Mouse (Mus musculus) embryonic facial prominence, embryonic 14.5 days (tissue): ENCODE results near the gene Sft2d1. TPM values are rescaled to one million over a fixed set of nuclear protein-coding genes. Genes with fewer than 3 reads are reported as not detected.

Source experiments
- ATAC-seq: fragments of 200-750 bp; cut with Nextera tagmentation; 2 replicates; pipeline ENCODE4 v1.8.0; 2017; ENCODE audit warnings: low read depth, moderate number of reproducible peaks, moderate TSS enrichment
- DNase-seq: peaks from one replicate; pipeline ENCODE4 v3.0.0-alpha.2; 2015; ENCODE audit warnings: low spot score
- H3K27ac ChIP-seq: fragments of 300-500 bp; sonication (generic); replicated peaks from 2 replicates; pipeline ENCODE4 v1.5.1; 2014; ENCODE audit warnings: low read depth, mild to moderate bottlenecking, low read length, moderate library complexity
- H3K27me3 ChIP-seq: fragments of 300-500 bp; sonication (generic); replicated peaks from 2 replicates; pipeline ENCODE4 v1.6.1; 2014; ENCODE audit warnings: low read length; ENCODE audit not compliant: control insufficient read depth, insufficient read depth
- H3K36me3 ChIP-seq: fragments of 300-500 bp; sonication (generic); 2 replicates; pipeline ENCODE4 v1.6.1; 2014; ENCODE audit warnings: low read length, mixed read lengths; ENCODE audit not compliant: control insufficient read depth, insufficient read depth
- H3K4me1 ChIP-seq: fragments of 300-500 bp; sonication (generic); 2 replicates; pipeline ENCODE4 v1.6.1; 2014; ENCODE audit warnings: antibody characterized with exemption, low read length; ENCODE audit not compliant: control insufficient read depth, insufficient read depth
- H3K4me2 ChIP-seq: fragments of 300-500 bp; sonication (generic); 2 replicates; pipeline ENCODE4 v1.6.1; 2014; ENCODE audit warnings: low read depth, mild to moderate bottlenecking, low read length, moderate library complexity, mixed read lengths
- H3K4me3 ChIP-seq: fragments of 300-500 bp; sonication (generic); 2 replicates; pipeline ENCODE4 v1.5.1; 2014; ENCODE audit warnings: low read depth, mild to moderate bottlenecking, low read length
- H3K9ac ChIP-seq: fragments of 300-500 bp; sonication (generic); 2 replicates; pipeline ENCODE4 v1.6.1; 2014; ENCODE audit warnings: low read depth, mild to moderate bottlenecking, low read length, moderate library complexity, mixed read lengths
- H3K9me3 ChIP-seq: fragments of 300-500 bp; sonication (generic); 2 replicates; pipeline ENCODE4 v1.6.1; 2016; ENCODE audit warnings: low read length; ENCODE audit not compliant: control insufficient read depth
- WGBS: fragments of 180-500 bp; shearing (Covaris S2); extraction: QIAGEN DNeasy Blood & Tissue Kit; methylation state at CpG from one replicate; pipeline ENCODE4 v1.1.7; 2014; 5-methylcytosine and 5-hydroxymethylcytosine counted together
- polyA plus RNA-seq: library from polyadenylated mRNA; unstranded; fragments of >200 nt; fragmentation: Nextera tagmentation; extraction: Ambion mirVana; gene quantifications from 2 replicates; pipeline ENCODE4 v1.2.1, GENCODE M21; 2014

Sft2d1 gene
- polyA plus RNA-seq, 1 experiment from 2014 or later: 72.2 TPM

DNA sequence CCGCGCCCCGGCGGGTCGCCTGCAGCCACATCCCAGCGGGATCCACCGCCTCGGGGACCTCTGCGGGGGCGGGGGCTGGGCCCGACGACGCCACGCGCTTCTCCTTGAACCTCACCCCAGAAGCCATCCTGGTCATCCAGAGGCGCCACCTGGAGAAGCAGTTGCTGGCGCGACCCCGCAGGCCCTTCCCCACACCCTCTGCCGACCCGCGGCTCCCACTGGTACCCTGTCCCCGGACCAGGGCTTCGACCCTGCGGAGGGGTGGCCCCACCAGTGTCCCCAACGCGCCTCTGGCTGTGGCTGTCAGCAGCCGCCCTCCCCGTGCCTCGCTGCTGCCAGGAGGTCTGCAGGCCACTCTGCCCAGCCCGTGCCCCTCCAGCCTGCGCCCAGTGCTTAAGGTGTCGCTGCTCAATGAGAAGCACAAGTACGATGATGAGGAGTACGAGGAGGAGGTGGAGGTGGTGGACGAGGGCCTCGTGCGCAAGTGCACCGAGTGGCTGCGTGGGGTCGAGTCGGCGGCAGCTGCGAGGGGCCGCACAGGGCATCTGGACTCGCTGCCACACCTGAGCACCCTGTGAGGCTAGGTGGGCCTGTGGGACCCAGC, 30.6 kb downstream of the Sft2d1 start:
- 27% methylated on average over 22 of the region's 46 CpGs for WGBS
- DNase-seq: no peak

DNA sequence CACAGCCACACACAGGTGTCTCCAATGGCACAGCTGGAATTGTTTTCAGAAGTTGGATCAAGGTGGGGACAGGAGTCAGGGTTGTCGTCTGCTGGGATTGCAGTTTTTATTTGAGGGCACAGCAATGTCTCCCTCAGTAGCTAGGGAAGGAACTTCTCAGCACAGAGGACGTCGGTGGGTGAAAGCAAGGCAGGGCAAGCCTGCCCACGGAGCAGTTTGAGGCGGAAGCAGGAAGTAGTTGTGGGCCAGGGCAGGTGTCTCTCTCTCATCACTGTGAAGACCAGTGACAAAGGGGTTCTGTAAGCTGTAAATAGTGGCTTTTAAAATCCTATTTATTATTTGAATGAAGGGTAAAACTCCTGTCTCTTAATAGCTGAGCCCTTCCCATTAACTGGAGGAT, 31.8 kb downstream of the Sft2d1 start:
- peaks cover 43% of the 10 kb centered on the region for H3K27me3 ChIP-seq

More for the DNA sequence above, 30.6 kb downstream of the Sft2d1 start:
- Histone ChIP-seq H3K9me3 (no peaks in the 10 kb centered on the region), H3K4me2 (peak overlapping the region; percentile 100), H3K4me3 (peak overlapping the region; percentile 62), H3K27me3 (peaks cover 43% of the 10 kb centered on the region), H3K27ac (no peak overlapping the region), H3K4me1 (peaks cover 6% of the 10 kb centered on the region), H3K9ac (peak overlapping the region; percentile 71), H3K36me3 (no peaks in the 10 kb centered on the region)
- peak; percentile 22; the same call in 1 of the 2 replicates for ATAC-seq

GRCm38 (mm10) chr17:8343416-8343815, 32.5 kb downstream of the Sft2d1 start:
- 52% methylated on average over 6 of the region's 6 CpGs for WGBS
- Histone ChIP-seq H3K4me2 (no peak overlapping the region), H3K4me1 (peaks cover 6% of the 10 kb centered on the region), H3K9ac (no peak overlapping the region), H3K27ac (no peak overlapping the region), H3K9me3 (no peaks in the 10 kb centered on the region), H3K4me3 (no peak overlapping the region), H3K27me3 (peaks cover 42% of the 10 kb centered on the region), H3K36me3 (no peaks in the 10 kb centered on the region)
- no peak for DNase-seq
- ATAC-seq: no peak

More for the DNA sequence above, 31.8 kb downstream of the Sft2d1 start:
- ATAC-seq (no peak), DNase-seq (no peak)
- Histone ChIP-seq H3K9ac (no peak overlapping the region), H3K27ac (no peak overlapping the region), H3K4me2 (no peak overlapping the region), H3K9me3 (no peaks in the 10 kb centered on the region), H3K36me3 (no peaks in the 10 kb centered on the region), H3K4me1 (peaks cover 6% of the 10 kb centered on the region), H3K4me3 (no peak overlapping the region)
- 56% methylated on average over 5 of the region's 5 CpGs for WGBS

- ATAC-seq (no peak), DNase-seq (no peak)
- no peaks in the 10 kb centered on the region for H3K4me1 ChIP-seq
- H3K9me3 ChIP-seq: no peaks in the 10 kb centered on the region
- H3K4me2 ChIP-seq: no peak overlapping the region
- H3K27ac ChIP-seq: no peak overlapping the region
- 74% methylated on average over 5 of the region's 5 CpGs for WGBS
- H3K27me3 ChIP-seq: no peaks in the 10 kb centered on the region
- no peak overlapping the region for H3K9ac ChIP-seq
- H3K36me3 ChIP-seq: no peaks in the 10 kb centered on the region
- H3K4me3 ChIP-seq: no peak overlapping the region
Observed at GRCm38 (mm10) chr17:8347765-8348285, 36.9 kb downstream of the Sft2d1 start.

DNA sequence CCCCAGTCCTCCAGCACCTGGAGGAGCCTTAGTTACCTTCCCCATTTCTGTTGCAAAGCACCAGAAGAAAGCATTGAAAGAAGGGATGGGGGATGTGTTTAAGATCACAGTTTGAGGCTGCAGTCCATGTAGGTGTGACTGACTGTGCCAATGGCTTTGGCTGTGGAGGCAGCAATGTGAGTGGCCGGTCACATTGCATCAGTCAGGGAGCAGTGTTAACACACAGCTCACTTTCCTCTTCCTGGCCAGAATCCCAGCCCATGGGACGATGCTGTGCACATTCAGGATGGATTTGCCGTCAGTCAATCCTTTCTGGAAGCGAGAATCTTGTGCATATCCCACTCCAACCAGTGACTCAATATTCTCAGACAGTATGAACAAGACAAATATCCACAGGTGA, 38.0 kb downstream of the Sft2d1 start:
- WGBS: 83% methylated on average over 4 of the region's 4 CpGs
- H3K9me3 ChIP-seq: no peaks in the 10 kb centered on the region
- DNase-seq: no peak
- H3K4me1 ChIP-seq: no peaks in the 10 kb centered on the region
- ATAC-seq: no peak
- no peak overlapping the region for H3K4me2 ChIP-seq
- H3K27me3 ChIP-seq: no peaks in the 10 kb centered on the region
- H3K36me3 ChIP-seq: no peaks in the 10 kb centered on the region
- H3K9ac ChIP-seq: no peak overlapping the region
- H3K4me3 ChIP-seq: no peak overlapping the region
- no peak overlapping the region for H3K27ac ChIP-seq

- H3K9ac ChIP-seq: no peak overlapping the region
- ATAC-seq: no peak
- no peaks in the 10 kb centered on the region for H3K9me3 ChIP-seq
- no peaks in the 10 kb centered on the region for H3K4me1 ChIP-seq
- 73% methylated on average over 7 of the region's 7 CpGs for WGBS
- no peak overlapping the region for H3K4me2 ChIP-seq
- DNase-seq: no peak
- H3K27me3 ChIP-seq: no peaks in the 10 kb centered on the region
- H3K36me3 ChIP-seq: no peaks in the 10 kb centered on the region
- H3K27ac ChIP-seq: no peak overlapping the region
- H3K4me3 ChIP-seq: no peak overlapping the region
Observed at GRCm38 (mm10) chr17:8351088-8351487, 40.2 kb downstream of the Sft2d1 start.

GRCm38 (mm10) chr17:8355692-8356091, 44.8 kb downstream of the Sft2d1 start, which contains the start of gene T2:
Gene T2 (plus strand): TSS chr17:8355992.
- H3K9me3 ChIP-seq: no peaks in the 10 kb centered on the region
- H3K27ac ChIP-seq: no peak within 1 kb of the TSS
- 84% methylated on average over 6 of the region's 6 CpGs for WGBS
- H3K27me3 ChIP-seq: no peaks in the 10 kb centered on the region
- ATAC-seq (no peak), DNase-seq (no peak)
- no peak within 1 kb of the TSS for H3K4me2 ChIP-seq
- H3K4me1 ChIP-seq: no peaks in the 10 kb centered on the region
- H3K36me3 ChIP-seq: no peaks in the 10 kb centered on the region
- no peak within 1 kb of the TSS for H3K4me3 ChIP-seq
- H3K9ac ChIP-seq: no peak within 1 kb of the TSS

- H3K9ac ChIP-seq: no peak overlapping the region
Observed at GRCm38 (mm10) chr17:8357498-8357897, 46.6 kb downstream of the Sft2d1 start.

DNA sequence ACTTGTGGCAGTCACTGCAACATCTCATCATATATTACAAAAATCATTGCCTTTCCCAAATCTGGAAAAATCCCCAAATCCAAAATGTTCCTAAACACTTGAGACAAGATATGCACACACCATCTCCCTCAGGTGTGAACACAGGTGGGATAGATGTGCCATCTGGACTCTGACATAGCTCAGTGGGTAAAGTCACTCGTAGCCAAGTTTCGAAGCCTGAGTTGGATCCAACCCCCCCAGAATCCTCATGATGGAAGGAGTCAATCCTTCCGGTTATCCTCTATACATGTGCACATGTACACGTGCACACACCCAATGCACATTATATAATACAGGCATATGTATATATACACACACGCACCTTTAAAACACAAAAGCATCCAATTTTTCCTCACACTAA, 50.0 kb downstream of the Sft2d1 start:
- Histone ChIP-seq H3K27ac (no peak overlapping the region), H3K4me1 (peaks cover 13% of the 10 kb centered on the region), H3K9me3 (no peaks in the 10 kb centered on the region), H3K4me3 (no peak overlapping the region), H3K27me3 (no peaks in the 10 kb centered on the region), H3K4me2 (no peak overlapping the region), H3K36me3 (no peaks in the 10 kb centered on the region), H3K9ac (no peak overlapping the region)
- no peak for ATAC-seq
- 91% methylated on average over 5 of the region's 5 CpGs for WGBS
- DNase-seq: no peak

More at GRCm38 (mm10) chr17:8357498-8357897, 46.6 kb downstream of the Sft2d1 start:
- Histone ChIP-seq H3K4me1 (peaks cover 12% of the 10 kb centered on the region), H3K4me3 (no peak overlapping the region), H3K27ac (no peak overlapping the region), H3K9me3 (no peaks in the 10 kb centered on the region), H3K4me2 (no peak overlapping the region), H3K27me3 (no peaks in the 10 kb centered on the region), H3K36me3 (no peaks in the 10 kb centered on the region)
- no peak for DNase-seq
- WGBS: 80% methylated on average over 6 of the region's 6 CpGs
- no peak for ATAC-seq
